Mouse (Mus musculus) myocyte (in vitro differentiated cells): ENCODE measurements around the gene Pramef20.

Source experiments
- CEBPB ChIP-seq: IDR thresholded peaks from 2 replicates; pipeline ENCODE4 v1.6.1; 2011; ENCODE audit warnings: mild to moderate bottlenecking, moderate library complexity; ENCODE audit not compliant: poor library complexity, insufficient read depth, severe bottlenecking
- E2F4 ChIP-seq: IDR thresholded peaks from one replicate; pipeline ENCODE4 v1.6.1; 2011; ENCODE audit warnings: mild to moderate bottlenecking, control low read depth, moderate library complexity; ENCODE audit not compliant: insufficient read depth
- MAX ChIP-seq: IDR thresholded peaks from one replicate; pipeline ENCODE4 v1.6.1; 2011; ENCODE audit warnings: low read depth, mild to moderate bottlenecking, control low read depth
- MYOD1 ChIP-seq, 3 experiments: IDR thresholded peaks; one replicate each; pipeline ENCODE4 v1.6.1; 2011; ENCODE audit warnings: control low read depth in 2 of 3, low read depth in 2 of 3, mild to moderate bottlenecking in 2 of 3, moderate library complexity in 1 of 3; ENCODE audit not compliant: insufficient read length in 2 of 3, control insufficient read depth in 1 of 3
- POLR2A ChIP-seq: IDR thresholded peaks from one replicate; pipeline ENCODE4 v1.6.1; 2011; ENCODE audit warnings: low read depth, mild to moderate bottlenecking, control low read depth, moderate library complexity; ENCODE audit not compliant: insufficient read length
- POLR2AphosphoS2 ChIP-seq: IDR thresholded peaks from one replicate; pipeline ENCODE4 v1.6.1; 2011; ENCODE audit warnings: low read depth, control low read depth; ENCODE audit not compliant: insufficient read length
- REST ChIP-seq: IDR thresholded peaks from one replicate; pipeline ENCODE4 v1.6.1; 2011; ENCODE audit warnings: mild to moderate bottlenecking, control low read depth, moderate library complexity; ENCODE audit not compliant: insufficient read depth, insufficient read length
- TCF12 ChIP-seq: IDR thresholded peaks from one replicate; pipeline ENCODE4 v1.6.1; 2011; ENCODE audit warnings: mild to moderate bottlenecking, control low read depth; ENCODE audit not compliant: poor library complexity, insufficient read depth, severe bottlenecking
- TCF3 ChIP-seq: IDR thresholded peaks from one replicate; pipeline ENCODE4 v1.6.1; 2011; ENCODE audit warnings: low read depth, control low read depth; ENCODE audit not compliant: insufficient read length
- USF1 ChIP-seq: IDR thresholded peaks from one replicate; pipeline ENCODE4 v1.6.1; 2011; ENCODE audit warnings: low read depth, mild to moderate bottlenecking, control low read depth, moderate library complexity

- TF ChIP-seq TCF3: no peak
- no peak for TF ChIP-seq POLR2A
- TF ChIP-seq REST: no peak
- TF ChIP-seq MAX: no peak
- no peak for TF ChIP-seq POLR2AphosphoS2
- TF ChIP-seq USF1: no peak
- TF ChIP-seq E2F4: no peak
- TF ChIP-seq TCF12: no peak
- TF ChIP-seq CEBPB: no peak
- no peak for TF ChIP-seq MYOD1 (IDR thresholded peaks at IDR 0.05; ENCODE audit: control insufficient read depth in 1 of 3, insufficient read length in 2 of 3, low read depth in 2 of 3)
Observed at GRCm38 (mm10) chr4:144396316-144396715, 18.6 kb upstream of the Pramef20 start.
